ENCODE assay signal across 9 mouse cellular contexts in genomic region chr6:116670144-116670543, GRCm38 (mm10). TPM values are rescaled to one million over a fixed set of nuclear protein-coding genes. Genes with fewer than 3 reads are reported as not detected.
DNase-seq lines count a peak whose midpoint lies in the region; ATAC-seq and TF ChIP-seq lines count a peak whose summit lies in the region.
"Had no signal": no experiment of that assay in that cellular context is flagged by ENCODE, and none has a peak within 500 bp of the region (broad histone marks: within the 10 kb centered on the region; RNA-seq: fewer than 3 reads in every experiment).

No protein-coding gene starts in this region.

- ATAC-seq in intestine, postnatal 0 days, result no peak
- ATAC-seq in intestine, embryonic 16.5 days, result no peak
- ATAC-seq in forebrain, embryonic 11.5 days (replicated peaks; ENCODE audit: low FRiP score), result peak; percentile 23
- ATAC-seq in midbrain, embryonic 12.5 days (ENCODE audit: low FRiP score, low read depth), result no peak

- no peaks in the 10 kb centered on the region for H3K36me3 ChIP-seq in intestine, postnatal 0 days (ENCODE audit: control insufficient read depth, insufficient read depth)
- H3K36me3 ChIP-seq in intestine, embryonic 16.5 days (ENCODE audit: control insufficient read depth, insufficient read depth, low read length), result no peaks in the 10 kb centered on the region
- H3K36me3 ChIP-seq in forebrain, embryonic 11.5 days (ENCODE audit: control insufficient read depth, insufficient read depth, low read length), result no peaks in the 10 kb centered on the region
- no peaks in the 10 kb centered on the region for H3K36me3 ChIP-seq in midbrain, embryonic 12.5 days
- H3K36me3 ChIP-seq: liver, embryonic 15.5 days had no signal

- H3K4me2 ChIP-seq in intestine, postnatal 0 days (replicated peaks; ENCODE audit: low read depth), result peak overlapping the region; percentile 9; the same call in 1 of the 2 replicates
- H3K4me2 ChIP-seq in intestine, embryonic 16.5 days (ENCODE audit: low read depth, low read length), result no peak overlapping the region
- no peak overlapping the region for H3K4me2 ChIP-seq in forebrain, embryonic 11.5 days (ENCODE audit: low read depth, low read length, severe bottlenecking)
- H3K4me2 ChIP-seq in midbrain, embryonic 12.5 days (replicated peaks), result peak overlapping the region; percentile 90

- H3K4me3 ChIP-seq in intestine, postnatal 0 days (ENCODE audit: low read depth, low read length), result no peak overlapping the region
- no peak overlapping the region for H3K4me3 ChIP-seq in intestine, embryonic 16.5 days (ENCODE audit: low read length)
- no peak overlapping the region for H3K4me3 ChIP-seq in forebrain, embryonic 11.5 days (ENCODE audit: low read depth, low read length)
- 0 out of 2 replicates have a peak overlapping the region, but pooled peaks have one; percentile 4 for H3K4me3 ChIP-seq in midbrain, embryonic 12.5 days
- H3K4me3 ChIP-seq: liver, embryonic 15.5 days had no signal

- no peak overlapping the region for H3K27ac ChIP-seq in intestine, postnatal 0 days (ENCODE audit: low read depth, low read length)
- H3K27ac ChIP-seq in intestine, embryonic 16.5 days (ENCODE audit: low read length), result no peak overlapping the region
- H3K27ac ChIP-seq in forebrain, embryonic 11.5 days (ENCODE audit: low read depth, low read length), result peak overlapping the region; percentile 68
- H3K27ac ChIP-seq in midbrain, embryonic 12.5 days (replicated peaks), result peak overlapping the region; percentile 84
- H3K27ac ChIP-seq: liver, embryonic 15.5 days had no signal

- peak; percentile 66 for DNase-seq in adipocyte (ENCODE audit: low spot score)
- peak; percentile 78 for DNase-seq in forebrain, embryonic 11.5 days (ENCODE audit: low spot score)
- DNase-seq in urinary bladder, postnatal 4 days (ENCODE audit: low spot score in 2 of 2), result no peak
- no peak for DNase-seq in spleen, postnatal 10 days (ENCODE audit: low spot score in 2 of 2)
- DNase-seq in yolk sac, embryonic 10.5 days (ENCODE audit: low spot score), result no peak

- TF ChIP-seq CTCF in intestine, postnatal 0 days (IDR thresholded peaks at IDR 0.05; ENCODE audit: low read depth), result peak; percentile 32

- no peaks in the 10 kb centered on the region for H3K9me3 ChIP-seq in intestine, postnatal 0 days (ENCODE audit: control insufficient read depth)
- H3K9me3 ChIP-seq in intestine, embryonic 16.5 days (ENCODE audit: control insufficient read depth, low read length), result no peaks in the 10 kb centered on the region
- H3K9me3 ChIP-seq in forebrain, embryonic 11.5 days (ENCODE audit: control insufficient read depth, low read length), result no peaks in the 10 kb centered on the region
- no peaks in the 10 kb centered on the region for H3K9me3 ChIP-seq in midbrain, embryonic 12.5 days
- H3K9me3 ChIP-seq: liver, embryonic 15.5 days had no signal

- peaks cover 6% of the 10 kb centered on the region for H3K4me1 ChIP-seq in intestine, postnatal 0 days (replicated peaks; ENCODE audit: control insufficient read depth, insufficient read depth, low read length)
- peaks cover 30% of the 10 kb centered on the region for H3K4me1 ChIP-seq in intestine, embryonic 16.5 days (ENCODE audit: control insufficient read depth, insufficient read depth, low read length)
- peaks cover 20% of the 10 kb centered on the region for H3K4me1 ChIP-seq in forebrain, embryonic 11.5 days (replicated peaks; ENCODE audit: control insufficient read depth, insufficient read depth, low read length)
- H3K4me1 ChIP-seq in midbrain, embryonic 12.5 days, result peaks cover 62% of the 10 kb centered on the region

- H3K27me3 ChIP-seq in intestine, postnatal 0 days (replicated peaks; ENCODE audit: control insufficient read depth, insufficient read depth, low read length), result no peaks in the 10 kb centered on the region
- H3K27me3 ChIP-seq in intestine, embryonic 16.5 days (replicated peaks; ENCODE audit: control insufficient read depth, insufficient read depth, low read length), result no peaks in the 10 kb centered on the region
- H3K27me3 ChIP-seq in forebrain, embryonic 11.5 days (ENCODE audit: control insufficient read depth, insufficient read depth, low read length), result 0 out of 2 replicates have a peak, but pooled peaks cover 2% of the 10 kb centered on the region
- peaks cover 19% of the 10 kb centered on the region for H3K27me3 ChIP-seq in midbrain, embryonic 12.5 days
- H3K27me3 ChIP-seq: liver, embryonic 15.5 days had no signal

- 50% methylated on average over 6 of the region's 6 CpGs for WGBS in intestine, postnatal 0 days
- 50% methylated on average over 6 of the region's 6 CpGs for WGBS in intestine, embryonic 16.5 days
- whole genome bisulfite sequencing in forebrain, embryonic 11.5 days, result 12% methylated on average over 6 of the region's 6 CpGs
- WGBS in midbrain, embryonic 12.5 days, result 12% methylated on average over 6 of the region's 6 CpGs

- H3K9ac ChIP-seq in intestine, postnatal 0 days (ENCODE audit: low read depth, low read length), result no peak overlapping the region
- no peak overlapping the region for H3K9ac ChIP-seq in intestine, embryonic 16.5 days (ENCODE audit: low read depth, low read length)
- peak overlapping the region; percentile 3; the same call in 1 of the 2 replicates for H3K9ac ChIP-seq in forebrain, embryonic 11.5 days (ENCODE audit: low read length)
- H3K9ac ChIP-seq in midbrain, embryonic 12.5 days (replicated peaks), result 0 out of 2 replicates have a peak overlapping the region, but pooled peaks have one; percentile 24
- H3K9ac ChIP-seq: liver, embryonic 15.5 days had no signal

RNA-seq across cellular contexts. Expression of gene Rassf4, which starts 3.6 kb away (rescaled TPM):
- 6.4 and 6.7 TPM in 2 replicates for polyA plus RNA-seq in intestine, postnatal 0 days (2015; fragmentation: Nextera tagmentation; extraction: Ambion mirVana)
- 8.6 and 9.2 TPM in 2 replicates for polyA plus RNA-seq in intestine, embryonic 16.5 days (2015; fragmentation: Nextera tagmentation; extraction: Ambion mirVana)
- polyA plus RNA-seq in forebrain, embryonic 11.5 days (2014; fragmentation: Nextera tagmentation; extraction: Ambion mirVana), result 20.7 and 22.7 TPM in 2 replicates
- 31.2 and 35.2 TPM in 2 replicates for polyA plus RNA-seq in midbrain, embryonic 12.5 days (2016; fragmentation: Nextera tagmentation; extraction: Ambion mirVana)

RNA-seq across cellular contexts. Expression of gene Depp1, which starts 19.7 kb away (rescaled TPM):
- polyA plus RNA-seq in intestine, postnatal 0 days (2015; fragmentation: Nextera tagmentation; extraction: Ambion mirVana), result 11.2 and 13.0 TPM in 2 replicates
- 26.3 and 27.2 TPM in 2 replicates for polyA plus RNA-seq in intestine, embryonic 16.5 days (2015; fragmentation: Nextera tagmentation; extraction: Ambion mirVana)
- polyA plus RNA-seq in forebrain, embryonic 11.5 days (2014; fragmentation: Nextera tagmentation; extraction: Ambion mirVana), result 3.9 and 5.0 TPM in 2 replicates
- polyA plus RNA-seq in midbrain, embryonic 12.5 days (2016; fragmentation: Nextera tagmentation; extraction: Ambion mirVana), result 4.2 and 7.1 TPM in 2 replicates

RNA-seq across cellular contexts. Expression of gene Zfp422, which starts 41.3 kb away (rescaled TPM):
- 41.8 and 43.3 TPM in 2 replicates for polyA plus RNA-seq in intestine, postnatal 0 days (2015; fragmentation: Nextera tagmentation; extraction: Ambion mirVana)
- 93.5 and 102 TPM in 2 replicates for polyA plus RNA-seq in intestine, embryonic 16.5 days (2015; fragmentation: Nextera tagmentation; extraction: Ambion mirVana)
- 351 and 359 TPM in 2 replicates for polyA plus RNA-seq in forebrain, embryonic 11.5 days (2014; fragmentation: Nextera tagmentation; extraction: Ambion mirVana)
- 295 and 296 TPM in 2 replicates for polyA plus RNA-seq in midbrain, embryonic 12.5 days (2016; fragmentation: Nextera tagmentation; extraction: Ambion mirVana)

RNA-seq across cellular contexts. Expression of gene Tmem72, which starts 46.6 kb away (rescaled TPM):
- 0.01 TPM in 1 of 2 replicates, not detected in the other for polyA plus RNA-seq in intestine, postnatal 0 days (2015; fragmentation: Nextera tagmentation; extraction: Ambion mirVana)
- polyA plus RNA-seq in intestine, embryonic 16.5 days (2015; fragmentation: Nextera tagmentation; extraction: Ambion mirVana), result 0.06 and 0.07 TPM in 2 replicates
- 0.07 and 0.11 TPM in 2 replicates for polyA plus RNA-seq in forebrain, embryonic 11.5 days (2014; fragmentation: Nextera tagmentation; extraction: Ambion mirVana)
- 0.08 and 0.13 TPM in 2 replicates for polyA plus RNA-seq in midbrain, embryonic 12.5 days (2016; fragmentation: Nextera tagmentation; extraction: Ambion mirVana)

Comparison
In these comparisons a context has a peak if more than half of its experiments do, and no peak if none do; other contexts are left out.
1. H3K4me2 ChIP-seq: peak in intestine, postnatal 0 days (single experiment) and midbrain, embryonic 12.5 days (single experiment); none in intestine, embryonic 16.5 days (single experiment) and forebrain, embryonic 11.5 days (single experiment).
2. H3K27ac ChIP-seq: peak in forebrain, embryonic 11.5 days (single experiment) and midbrain, embryonic 12.5 days (single experiment); none in intestine, postnatal 0 days (single experiment) and intestine, embryonic 16.5 days (single experiment).
3. H3K9ac ChIP-seq: peak in forebrain, embryonic 11.5 days (single experiment) and midbrain, embryonic 12.5 days (single experiment); none in intestine, postnatal 0 days (single experiment) and intestine, embryonic 16.5 days (single experiment).
4. DNase-seq: peak in adipocyte (single experiment) and forebrain, embryonic 11.5 days (single experiment); none in urinary bladder, postnatal 4 days (0 of 2), spleen, postnatal 10 days (0 of 2) and yolk sac, embryonic 10.5 days (single experiment).